Mouse (Mus musculus): Measurements from ENCODE around the gene Txndc2.
"Not testable (repeated sequence)": the region's sequence is repeated elsewhere in the genome, so short reads cannot be mapped to it uniquely, and the experiment has no call there.

Txndc2 gene

GRCm38 (mm10) chr17:65655608-65656007 is 13.6 kb upstream of the Txndc2 start:
- no peak for DNase-seq

DNA sequence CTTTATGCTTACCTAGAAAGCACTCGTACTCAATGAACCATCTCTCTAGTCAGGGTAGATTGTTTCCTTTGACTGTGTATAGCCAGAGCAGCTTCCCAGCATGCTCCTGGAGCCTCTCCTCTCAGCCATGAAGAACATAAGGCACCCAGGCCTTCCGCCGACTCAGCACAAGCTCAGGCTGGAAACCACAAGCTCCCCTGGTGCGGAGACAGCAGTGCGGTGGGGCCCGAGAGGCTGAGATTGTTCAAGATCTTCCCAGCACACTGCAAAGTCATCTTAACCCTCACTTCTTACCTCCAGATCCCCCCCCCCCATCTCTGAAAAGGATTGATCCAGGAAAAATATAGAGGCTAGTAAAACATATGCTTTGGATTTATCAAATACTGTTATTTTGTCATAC is 8.6 kb upstream of the Txndc2 start:
- DNase-seq: no peak

- DNase-seq: no peak
Observed at GRCm38 (mm10) chr17:65649175-65649493, 7.2 kb upstream of the Txndc2 start.

DNA sequence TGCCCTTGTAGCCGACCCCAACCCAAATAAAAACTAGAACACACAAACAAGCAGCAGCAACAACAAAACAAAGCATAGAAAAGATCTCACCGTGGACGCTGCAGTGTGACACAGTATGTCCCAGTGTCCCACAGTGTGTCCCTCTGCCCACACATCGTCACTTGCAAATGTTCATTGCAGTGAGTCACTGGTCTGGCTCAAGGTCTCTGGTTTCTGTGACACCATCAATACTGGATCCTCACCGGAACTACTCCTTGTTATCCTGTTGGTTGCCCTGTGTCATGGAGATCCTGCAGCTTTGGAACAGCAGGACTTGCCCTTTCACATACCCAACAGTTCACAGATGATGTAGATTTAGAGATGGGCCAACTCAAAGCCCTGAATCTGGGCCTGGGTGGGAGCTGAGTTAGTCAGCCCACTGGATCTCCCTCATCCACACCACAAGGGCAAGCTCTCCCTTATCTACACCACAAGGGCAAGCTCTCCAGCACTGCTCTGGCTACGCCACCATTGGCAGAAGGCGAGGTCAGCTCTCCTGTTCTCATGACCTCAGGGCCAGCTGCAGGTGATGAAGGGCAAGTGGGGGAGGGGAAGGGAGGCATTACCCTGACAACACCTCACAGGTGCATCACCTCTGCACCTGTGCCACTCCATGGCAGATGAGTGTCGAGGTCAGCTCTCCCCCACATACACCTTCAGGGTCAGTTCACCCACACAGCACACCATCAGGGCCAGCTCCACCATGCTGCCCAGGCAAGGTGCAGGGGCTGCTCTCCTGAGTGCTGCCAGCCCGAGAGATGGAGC is 6.6 kb upstream of the Txndc2 start:
- no peak for DNase-seq

- DNase-seq: no peak
Observed at GRCm38 (mm10) chr17:65647961-65648360, 6.0 kb upstream of the Txndc2 start.

- DNase-seq: no peak
Observed at GRCm38 (mm10) chr17:65647226-65647625, 5.3 kb upstream of the Txndc2 start.

DNA sequence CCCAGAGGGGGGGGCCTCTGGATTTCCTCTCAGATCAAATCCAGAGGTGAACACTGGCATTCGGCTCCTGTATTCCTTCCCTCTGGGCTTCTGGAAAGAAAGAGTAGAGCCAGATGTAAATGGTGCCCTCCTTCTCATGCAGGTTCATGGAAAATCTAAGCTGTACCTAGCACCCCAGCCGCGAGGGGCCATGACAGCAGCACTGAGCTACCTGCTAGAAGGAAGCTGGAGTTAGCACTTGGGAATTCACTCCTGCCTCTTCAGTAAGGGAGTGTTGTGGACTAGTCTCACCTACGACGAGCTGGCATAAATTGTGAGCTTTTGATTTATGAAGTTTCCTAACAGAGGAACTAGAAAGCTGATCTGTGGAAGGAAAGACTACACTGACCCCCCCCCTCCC is 1.6 kb upstream of the Txndc2 start:
- DNase-seq: no peak

DNA sequence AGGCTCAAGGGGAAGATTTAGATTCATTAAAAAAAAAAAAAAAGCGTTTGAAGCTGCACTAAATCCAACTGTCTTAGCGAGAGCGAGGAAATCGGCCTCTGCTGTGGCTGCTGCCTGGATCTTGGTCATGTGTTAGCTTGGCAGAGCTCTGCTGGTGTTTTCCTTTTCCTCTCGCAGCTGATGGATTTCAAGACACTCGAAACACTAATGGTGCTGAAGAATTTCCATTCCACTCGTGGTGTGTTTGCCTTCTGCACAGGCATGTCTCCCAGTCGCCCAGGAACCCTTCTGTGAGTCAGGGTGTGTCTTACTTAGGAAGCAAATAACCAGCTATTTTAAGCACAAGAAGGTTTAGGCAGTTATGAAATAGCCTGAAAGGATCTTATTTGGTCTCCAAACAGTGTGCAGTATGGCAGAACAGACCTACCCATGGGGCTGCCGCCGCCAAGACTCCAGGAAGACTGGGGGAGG is 1.1 kb upstream of the Txndc2 start:
- peak; percentile 80 for DNase-seq

DNA sequence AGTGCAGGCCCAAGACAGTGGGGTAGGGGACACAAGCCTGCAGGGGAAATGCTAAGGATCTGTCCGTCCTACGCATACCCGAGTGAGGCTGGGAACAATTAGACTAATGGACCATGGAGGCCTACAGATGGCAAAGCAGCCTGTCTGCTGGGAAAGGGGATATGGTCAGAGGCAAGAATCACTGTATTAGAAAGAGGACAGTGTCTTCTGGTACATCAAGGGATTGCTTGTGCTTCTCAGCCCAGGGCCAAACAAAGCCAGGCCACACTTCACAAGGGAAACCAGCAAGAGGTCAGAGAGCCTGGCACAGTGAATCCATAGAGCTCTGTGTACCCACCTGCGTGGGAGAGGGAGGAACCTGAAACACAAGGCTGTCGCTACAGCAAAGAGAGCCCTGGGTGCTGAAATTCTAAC is 617 bp upstream of the Txndc2 start:
- DNase-seq: no peak

DNA sequence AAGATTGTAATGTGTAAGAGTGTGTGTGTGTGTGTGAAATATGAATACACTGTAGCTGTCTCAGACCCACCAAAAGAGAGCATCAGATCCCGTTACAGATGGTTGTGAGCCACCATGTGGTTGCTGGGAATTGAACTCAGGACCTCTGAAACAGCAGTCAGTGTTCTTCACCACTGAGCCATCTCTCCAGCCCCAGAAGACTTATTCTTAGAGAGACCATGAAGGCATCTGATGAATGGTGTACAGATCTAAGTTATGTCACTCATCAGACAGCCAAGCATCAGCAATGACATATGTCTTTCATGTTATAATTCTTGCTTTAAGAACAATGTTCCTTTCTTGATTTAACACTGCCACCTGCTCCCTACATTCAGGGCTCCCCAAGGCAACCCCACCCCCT is 2.8 kb downstream of the Txndc2 start:
- no peak for DNase-seq

DNA sequence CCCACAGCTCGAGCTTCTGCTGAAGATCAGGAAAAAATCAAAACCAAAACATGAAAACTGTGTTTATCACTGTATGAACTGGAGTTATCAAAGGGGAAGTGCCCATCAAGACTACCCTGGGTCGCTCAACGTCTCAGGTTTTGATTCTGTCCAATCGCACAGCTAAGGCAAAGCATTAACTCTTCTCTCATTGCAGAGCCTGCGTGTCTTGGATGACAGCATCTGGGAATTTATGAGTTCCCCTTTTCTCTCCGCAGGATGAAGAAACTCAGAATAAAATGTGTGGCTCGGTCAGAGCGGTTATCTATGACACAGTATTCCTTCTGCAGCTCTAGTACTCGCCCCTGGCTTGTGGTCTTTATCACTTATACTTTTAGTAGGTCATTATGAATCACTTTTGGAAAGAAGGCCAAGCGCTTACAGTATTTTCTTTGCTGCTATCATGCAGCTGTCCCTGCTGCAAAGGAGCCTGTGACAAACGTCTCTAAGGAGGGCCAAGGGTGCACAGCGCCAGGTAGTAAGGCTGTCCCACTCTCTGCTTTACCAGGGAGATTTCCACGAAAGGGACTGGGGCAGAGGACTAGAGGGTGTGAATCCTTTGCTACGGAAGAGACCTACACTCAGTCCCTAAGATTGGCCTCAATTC is 6.1 kb downstream of the Txndc2 start:
- DNase-seq: no peak

GRCm38 (mm10) chr17:65629943-65630342 is 12.0 kb downstream of the Txndc2 start:
- DNase-seq: no peak

DNA sequence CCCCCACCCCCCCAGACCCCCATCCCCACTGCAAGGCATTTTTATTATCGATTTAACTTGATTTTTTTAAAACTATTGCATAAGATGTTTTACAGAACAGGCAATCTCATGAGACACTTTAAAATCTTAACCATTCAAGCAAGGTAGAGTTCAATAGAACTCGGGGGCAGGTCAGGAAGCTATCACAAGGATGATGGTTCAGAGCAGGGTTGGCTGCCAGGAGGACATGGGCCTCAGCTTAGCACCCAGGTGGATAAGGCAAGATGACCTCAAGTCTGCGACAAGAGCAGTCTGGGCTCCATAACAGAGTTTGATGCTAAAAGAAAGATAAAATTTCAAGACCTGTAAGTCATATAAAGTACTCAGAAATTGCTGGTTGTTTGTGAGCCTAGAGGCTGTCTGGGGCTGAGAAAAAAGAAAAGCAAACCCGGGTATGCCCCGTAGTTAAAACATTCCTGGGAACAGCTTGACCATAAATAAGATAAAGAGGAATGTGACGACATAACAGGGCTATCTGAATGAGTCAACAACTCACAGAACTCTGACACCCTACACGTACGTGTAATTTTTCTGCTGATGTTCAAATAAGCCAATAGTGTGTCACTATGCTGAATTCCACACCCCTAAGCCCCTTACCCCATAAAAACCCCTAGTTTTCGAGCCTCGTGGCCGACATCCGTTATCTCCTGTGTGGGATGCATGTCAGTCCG is 13.0 kb downstream of the Txndc2 start:
- DNase-seq: not testable (repeated sequence)

DNA sequence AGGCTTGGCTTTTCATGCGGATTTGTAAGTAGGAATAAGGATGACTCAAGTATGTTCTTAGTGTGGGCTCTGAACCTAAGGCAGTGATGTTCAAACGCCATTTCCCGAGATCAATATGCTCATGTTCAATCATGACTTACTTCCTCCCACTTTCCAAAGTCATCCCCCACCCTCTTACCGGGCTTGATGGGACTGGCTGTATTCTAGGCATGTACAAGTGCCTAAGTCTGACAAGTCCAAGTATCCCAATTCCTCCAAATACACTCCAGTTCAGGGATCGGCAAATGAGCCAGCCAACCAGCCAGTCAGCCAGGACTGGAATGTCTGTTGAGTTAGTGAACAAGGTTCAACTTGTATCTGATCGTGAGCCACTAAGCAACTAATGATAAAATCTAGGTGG is 15.7 kb downstream of the Txndc2 start:
- no peak for DNase-seq

- no peak for DNase-seq
Observed at GRCm38 (mm10) chr17:65625563-65625962, 16.4 kb downstream of the Txndc2 start.

DNA sequence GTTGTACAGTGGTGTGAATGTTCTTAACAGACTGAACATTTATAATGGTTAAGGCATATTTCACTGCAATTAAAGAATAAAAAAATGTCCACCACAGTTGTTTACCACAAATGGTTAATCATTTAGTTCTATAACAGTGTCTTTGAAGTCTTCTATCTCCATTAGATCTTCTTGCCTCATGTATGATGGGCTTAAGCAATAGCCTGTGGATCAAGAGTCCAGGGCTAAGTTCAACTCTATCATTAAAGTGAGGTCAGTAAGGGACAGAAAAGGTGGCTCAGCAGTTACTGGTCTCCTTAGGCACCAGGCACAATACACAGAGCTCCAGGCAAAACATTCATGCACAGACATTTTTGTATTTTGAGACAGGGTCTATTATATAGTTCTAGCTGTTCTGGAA is 18.8 kb downstream of the Txndc2 start:
- DNase-seq: no peak

- DNase-seq: no peak
Observed at GRCm38 (mm10) chr17:65618431-65618830, 23.5 kb downstream of the Txndc2 start.

DNA sequence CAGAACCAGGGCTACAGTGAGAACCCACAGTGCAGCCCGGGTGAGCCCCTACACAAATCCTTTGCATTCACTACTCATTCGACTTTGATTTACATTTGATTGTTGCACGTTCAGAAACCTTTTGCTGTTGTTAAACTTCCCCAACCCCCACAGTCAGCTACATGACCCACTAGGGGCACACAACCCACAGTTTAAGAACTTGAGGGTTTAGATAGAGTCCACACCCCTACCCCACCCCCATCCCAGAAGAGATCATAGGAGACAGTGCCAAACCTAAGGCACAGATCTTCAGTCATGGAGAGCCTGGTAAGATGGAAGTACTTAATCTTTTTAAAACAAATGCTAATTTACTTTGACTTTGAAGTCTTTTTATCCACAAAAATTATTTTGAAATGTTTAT is 26.3 kb downstream of the Txndc2 start:
- no peak for DNase-seq

GRCm38 (mm10) chr17:65614431-65614830 is 27.5 kb downstream of the Txndc2 start:
- no peak for DNase-seq

DNA sequence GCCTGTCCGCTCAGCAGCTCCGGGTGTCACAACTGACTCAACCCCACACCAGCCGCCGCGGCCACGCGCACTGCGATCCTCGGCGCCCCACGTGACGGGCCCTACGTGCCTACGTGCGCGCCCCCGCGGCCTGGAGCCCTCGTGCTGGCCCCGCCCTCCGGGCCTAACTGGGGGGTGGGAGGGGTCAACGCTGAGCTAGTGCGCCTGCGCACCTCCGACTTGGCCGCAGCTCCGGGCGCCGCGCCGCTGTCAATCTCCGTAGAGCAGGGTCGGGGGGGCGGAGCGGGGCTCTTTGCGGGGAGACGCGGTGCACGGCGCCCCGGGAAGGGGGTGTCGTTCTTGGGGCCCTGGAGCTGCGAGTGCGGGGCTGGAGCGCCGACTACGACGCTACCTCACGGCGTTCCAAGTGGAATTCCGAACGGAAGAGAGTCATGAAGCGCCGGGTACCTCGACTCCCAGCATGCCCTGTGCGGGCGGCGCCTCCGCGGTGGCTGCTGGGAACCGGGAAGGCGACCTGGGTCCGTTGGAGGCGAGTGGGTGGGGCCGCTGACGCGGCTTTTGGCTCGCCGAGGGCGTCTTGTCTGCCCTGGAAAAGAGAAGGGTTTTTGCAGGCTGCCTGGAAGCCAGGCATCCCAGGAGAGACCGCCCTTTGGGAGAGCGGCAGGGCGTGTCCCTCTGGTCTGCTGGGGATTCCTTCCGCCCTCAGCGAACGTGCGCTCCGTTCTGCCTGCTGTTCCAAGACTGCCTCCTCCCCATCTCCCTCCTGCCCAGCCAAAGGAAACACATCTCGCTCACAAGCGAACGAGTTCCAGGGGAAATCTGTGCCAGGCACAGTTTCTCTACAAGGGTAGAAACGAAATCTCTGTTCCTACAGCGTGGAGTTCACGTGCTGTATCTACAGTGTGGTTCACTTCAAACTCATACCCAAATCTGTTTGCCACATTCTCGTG is 28.2 kb downstream of the Txndc2 start, which contains the start of gene Vapa:
Gene Vapa, minus strand, starts transcription at position 93 of the 950 bp plus-strand sequence.
- peak; percentile 97 for DNase-seq

GRCm38 (mm10) chr17:65613142-65613462 is 28.9 kb downstream of the Txndc2 start:
- no peak for DNase-seq

- peak; percentile 30 for DNase-seq
Observed at GRCm38 (mm10) chr17:65612391-65613141, 29.4 kb downstream of the Txndc2 start.

Data from layer of hippocampus, adult 9-11 months (tissue).